Mouse (Mus musculus): ENCODE results near the gene Dnah7c.

DNA sequence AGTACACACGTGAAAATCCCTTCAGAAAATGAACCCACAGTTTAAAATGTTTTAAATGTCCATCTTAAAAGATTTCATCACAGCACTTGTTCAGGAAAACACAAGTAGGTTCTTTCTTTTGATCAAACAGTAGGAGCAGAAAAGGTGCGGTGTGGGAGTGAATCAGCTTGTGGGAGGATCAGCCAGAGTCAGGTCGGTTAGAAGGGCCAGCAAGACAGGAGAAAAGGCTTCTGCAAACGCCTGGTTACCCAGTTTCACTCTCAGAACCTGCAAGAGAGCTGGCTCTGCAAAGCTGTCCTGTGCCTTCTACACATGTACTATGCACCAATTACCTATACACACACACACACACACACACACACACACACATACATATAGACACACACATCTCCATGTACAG, 418.0 kb downstream of the Dnah7c start:
- TF ChIP-seq CTCF (IDR thresholded peaks at IDR 0.05; ENCODE audit: low read depth, low read length) (no peak), TAL1 (conservative IDR thresholded peaks at IDR 0.05; ENCODE audit: low read depth, low read length) (no peak), GATA2 (IDR thresholded peaks at IDR 0.05; ENCODE audit: borderline replicate concordance, low read depth, low read length) (no peak), GATA1 (IDR thresholded peaks at IDR 0.05; ENCODE audit: borderline replicate concordance, low read length) (no peak), POLR2AphosphoS5 (IDR thresholded peaks at IDR 0.05; ENCODE audit: insufficient replicate concordance, low read depth, low read length) (no peak)
